Mouse (Mus musculus) splenic B cell, adult 2 months (primary cell): ENCODE measurements around the gene Kcnk13.

ENCODE experiments used
- DNase-seq: peaks from one replicate; pipeline ENCODE4 v3.0.0-alpha.2; 2011; ENCODE audit warnings: low read depth, low spot score
- H3K27me3 ChIP-seq: 2 replicates; pipeline ENCODE4 v1.6.1; 2012; ENCODE audit warnings: mild to moderate bottlenecking, low read length, moderate library complexity, mixed read lengths; ENCODE audit not compliant: control insufficient read depth, poor library complexity, insufficient read depth, severe bottlenecking
- H3K36me3 ChIP-seq: 2 replicates; pipeline ENCODE4 v1.6.1; 2012; ENCODE audit warnings: mild to moderate bottlenecking, low read length, moderate library complexity, mixed read lengths; ENCODE audit not compliant: control insufficient read depth, poor library complexity, insufficient read depth, severe bottlenecking

The Kcnk13 gene

GRCm38 (mm10) chr12:100022490-100022889 is 58.2 kb downstream of the Kcnk13 start:
- peak; percentile 65 for DNase-seq
- Histone ChIP-seq H3K36me3 (no peaks in the 10 kb centered on the region), H3K27me3 (no peaks in the 10 kb centered on the region)

GRCm38 (mm10) chr12:100023821-100024365 is 59.6 kb downstream of the Kcnk13 start:
- DNase-seq, result no peak
- no peaks in the 10 kb centered on the region for H3K36me3 ChIP-seq
- H3K27me3 ChIP-seq, result no peaks in the 10 kb centered on the region

- no peaks in the 10 kb centered on the region for H3K27me3 ChIP-seq
- H3K36me3 ChIP-seq, result no peaks in the 10 kb centered on the region
- DNase-seq, result no peak
Measured at GRCm38 (mm10) chr12:100025675-100026074, 61.4 kb downstream of the Kcnk13 start.

- no peaks in the 10 kb centered on the region for H3K27me3 ChIP-seq
- no peak for DNase-seq
Measured at GRCm38 (mm10) chr12:100026715-100027245, 62.5 kb downstream of the Kcnk13 start.

GRCm38 (mm10) chr12:100027281-100027680 is 63.0 kb downstream of the Kcnk13 start:
- Histone ChIP-seq H3K27me3 (no peaks in the 10 kb centered on the region), H3K36me3 (no peaks in the 10 kb centered on the region)
- DNase-seq, result no peak

More at GRCm38 (mm10) chr12:100026715-100027245, 62.5 kb downstream of the Kcnk13 start:
- H3K36me3 ChIP-seq, result no peaks in the 10 kb centered on the region

- no peaks in the 10 kb centered on the region for H3K27me3 ChIP-seq
- H3K36me3 ChIP-seq, result no peaks in the 10 kb centered on the region
- DNase-seq, result no peak
Measured at GRCm38 (mm10) chr12:100031681-100032080, 67.4 kb downstream of the Kcnk13 start.

GRCm38 (mm10) chr12:100032521-100032920 is 68.2 kb downstream of the Kcnk13 start:
- no peak for DNase-seq
- Histone ChIP-seq H3K36me3 (no peaks in the 10 kb centered on the region), H3K27me3 (no peaks in the 10 kb centered on the region)

- Histone ChIP-seq H3K36me3 (no peaks in the 10 kb centered on the region), H3K27me3 (no peaks in the 10 kb centered on the region)
- DNase-seq, result no peak
Measured at GRCm38 (mm10) chr12:100038741-100039262, 74.5 kb downstream of the Kcnk13 start.

GRCm38 (mm10) chr12:100042116-100042515 is 77.8 kb downstream of the Kcnk13 start:
- H3K36me3 ChIP-seq, result no peaks in the 10 kb centered on the region
- H3K27me3 ChIP-seq, result no peaks in the 10 kb centered on the region
- no peak for DNase-seq

- no peaks in the 10 kb centered on the region for H3K36me3 ChIP-seq
- DNase-seq, result no peak
Measured at GRCm38 (mm10) chr12:100044704-100045103, 80.4 kb downstream of the Kcnk13 start.

GRCm38 (mm10) chr12:100050552-100050951 is 86.3 kb downstream of the Kcnk13 start:
- H3K27me3 ChIP-seq, result no peaks in the 10 kb centered on the region
- H3K36me3 ChIP-seq, result no peaks in the 10 kb centered on the region
- DNase-seq, result no peak

More at GRCm38 (mm10) chr12:100044704-100045103, 80.4 kb downstream of the Kcnk13 start:
- H3K27me3 ChIP-seq, result no peaks in the 10 kb centered on the region

GRCm38 (mm10) chr12:100053617-100054016 is 89.3 kb downstream of the Kcnk13 start:
- peak; percentile 6 for DNase-seq
- Histone ChIP-seq H3K36me3 (no peaks in the 10 kb centered on the region), H3K27me3 (no peaks in the 10 kb centered on the region)

- no peak for DNase-seq
- no peaks in the 10 kb centered on the region for H3K36me3 ChIP-seq
- no peaks in the 10 kb centered on the region for H3K27me3 ChIP-seq
Measured at GRCm38 (mm10) chr12:100061071-100061470, 96.8 kb downstream of the Kcnk13 start.

- no peaks in the 10 kb centered on the region for H3K36me3 ChIP-seq
- DNase-seq, result no peak
- no peaks in the 10 kb centered on the region for H3K27me3 ChIP-seq
Measured at GRCm38 (mm10) chr12:100061826-100062225, 97.5 kb downstream of the Kcnk13 start.

GRCm38 (mm10) chr12:100062584-100062983 is 98.3 kb downstream of the Kcnk13 start:
- Histone ChIP-seq H3K36me3 (no peaks in the 10 kb centered on the region), H3K27me3 (no peaks in the 10 kb centered on the region)
- no peak for DNase-seq

- DNase-seq, result no peak
- H3K27me3 ChIP-seq, result no peaks in the 10 kb centered on the region
- no peaks in the 10 kb centered on the region for H3K36me3 ChIP-seq
Measured at GRCm38 (mm10) chr12:100065109-100065508, 100.8 kb downstream of the Kcnk13 start.
